Mouse (Mus musculus) kidney, embryonic 14.5 days (tissue): ENCODE measurements around the gene Olfr1408. TPM values are rescaled to one million over a fixed set of nuclear protein-coding genes. Genes with fewer than 3 reads are reported as not detected.

ENCODE experiments used
- ATAC-seq: fragments of 200-750 bp; cut with Nextera tagmentation; 2 replicates; pipeline ENCODE4 v1.8.0; 2017; ENCODE audit warnings: moderate number of reproducible peaks, mild to moderate bottlenecking, moderate TSS enrichment, moderate library complexity; ENCODE audit not compliant: low FRiP score, low TSS enrichment
- H3K27ac ChIP-seq: fragments of 300-500 bp; sonication (generic); 2 replicates; pipeline ENCODE4 v1.5.1; 2014; ENCODE audit warnings: low read depth, mild to moderate bottlenecking, low read length, moderate library complexity, mixed read lengths
- H3K27me3 ChIP-seq: fragments of 300-500 bp; sonication (generic); 2 replicates; pipeline ENCODE4 v1.6.1; 2014; ENCODE audit warnings: mild to moderate bottlenecking, low read length; ENCODE audit not compliant: control insufficient read depth, insufficient read depth
- H3K36me3 ChIP-seq: fragments of 300-500 bp; sonication (generic); 2 replicates; pipeline ENCODE4 v1.6.1; 2014; ENCODE audit warnings: low read length, mixed read lengths; ENCODE audit not compliant: control insufficient read depth, insufficient read depth
- H3K4me1 ChIP-seq: fragments of 300-500 bp; sonication (generic); 2 replicates; pipeline ENCODE4 v1.6.1; 2014; ENCODE audit warnings: low read length, mixed read lengths; ENCODE audit not compliant: control insufficient read depth, insufficient read depth
- H3K4me2 ChIP-seq: fragments of 300-500 bp; sonication (generic); replicated peaks from 2 replicates; pipeline ENCODE4 v1.6.1; 2014; ENCODE audit warnings: low read depth, mild to moderate bottlenecking, low read length
- H3K4me3 ChIP-seq: fragments of 300-500 bp; sonication (generic); 2 replicates; pipeline ENCODE4 v1.5.1; 2014; ENCODE audit warnings: mild to moderate bottlenecking, low read length
- H3K9ac ChIP-seq: fragments of 300-500 bp; sonication (generic); 2 replicates; pipeline ENCODE4 v1.6.1; 2014; ENCODE audit warnings: low read depth, mild to moderate bottlenecking, low read length, moderate library complexity
- H3K9me3 ChIP-seq: fragments of 300-500 bp; sonication (generic); 2 replicates; pipeline ENCODE4 v1.6.1; 2016; ENCODE audit warnings: low read length; ENCODE audit not compliant: control insufficient read depth
- WGBS: fragments of 180-500 bp; shearing (Covaris S2); extraction: QIAGEN DNeasy Blood & Tissue Kit; methylation state at CpG from one replicate; pipeline ENCODE4 v1.1.7; 2014; 5-methylcytosine and 5-hydroxymethylcytosine counted together
- polyA plus RNA-seq: library from polyadenylated mRNA; unstranded; fragments of >200 nt; fragmentation: Nextera tagmentation; extraction: Ambion mirVana; gene quantifications from 2 replicates; pipeline ENCODE4 v1.2.1, GENCODE M21; 2014

Olfr1408 gene
- not detected in 2 replicates for polyA plus RNA-seq

DNA sequence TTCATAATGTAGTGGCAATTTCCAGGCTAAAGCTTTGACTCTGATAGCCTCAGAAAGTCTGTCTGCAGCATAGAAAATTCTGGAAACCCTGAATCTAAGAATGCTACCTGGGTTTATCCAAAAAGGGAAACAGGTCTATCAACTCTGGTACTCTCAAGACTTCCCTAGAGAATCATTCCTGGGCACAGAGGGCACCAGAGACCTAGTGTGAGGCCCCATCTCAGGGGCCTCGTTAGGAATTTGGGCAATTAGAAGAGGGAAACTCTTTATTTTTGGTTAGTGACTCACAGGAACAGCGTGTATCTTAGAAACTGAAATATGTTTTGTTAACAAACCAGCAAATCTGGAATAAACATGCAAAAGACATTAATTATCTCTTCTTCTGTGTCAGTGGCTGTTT lies at the start of gene Olfr1408:
TSS of gene Olfr1408 (minus strand) at position 101 of the 400 bp plus-strand sequence.
- H3K4me2 ChIP-seq = no peak within 1 kb of the TSS
- no peaks in the 10 kb centered on the region for H3K27me3 ChIP-seq
- H3K9me3 ChIP-seq = no peaks in the 10 kb centered on the region
- H3K27ac ChIP-seq = no peak within 1 kb of the TSS
- H3K9ac ChIP-seq = no peak within 1 kb of the TSS
- no peaks in the 10 kb centered on the region for H3K4me1 ChIP-seq
- no peak within 1 kb of the TSS for H3K4me3 ChIP-seq
- 86% methylated on average over 2 of the region's 2 CpGs for WGBS
- H3K36me3 ChIP-seq = no peaks in the 10 kb centered on the region
- no peak for ATAC-seq

DNA sequence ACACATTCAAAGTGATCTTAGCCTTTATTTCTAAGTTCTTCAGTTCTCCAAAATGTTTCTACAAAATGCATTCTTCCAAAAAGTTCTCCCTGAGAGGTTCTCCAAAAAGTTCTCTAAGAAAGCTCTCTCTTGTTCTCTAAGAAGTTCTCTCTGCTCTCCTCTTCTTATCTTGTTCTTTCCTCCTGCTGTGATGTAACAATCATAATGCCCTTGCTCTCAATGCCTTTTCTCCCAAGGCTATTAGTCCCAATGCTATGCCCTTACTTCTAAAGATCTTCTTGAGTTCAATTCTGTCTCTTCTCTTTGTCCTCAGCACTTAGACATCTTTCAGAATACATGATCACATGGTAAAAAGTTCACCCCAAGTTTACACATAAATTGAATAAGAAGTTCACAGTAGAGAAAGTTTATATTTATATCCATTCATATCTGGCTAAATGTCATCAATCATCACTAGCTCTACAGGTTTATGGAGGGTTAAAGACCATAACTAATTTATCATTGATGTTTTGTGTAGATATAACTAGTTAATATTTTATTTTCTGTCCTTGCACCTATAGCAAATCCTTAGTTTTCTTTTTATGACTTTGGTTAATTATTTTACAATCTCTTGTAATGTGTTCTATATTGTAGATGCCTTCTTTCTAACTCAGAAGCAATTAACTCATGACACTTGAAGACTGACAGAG lies 37.1 kb upstream of the Olfr1408 start:
- no peak overlapping the region for H3K9ac ChIP-seq
- no peaks in the 10 kb centered on the region for H3K4me1 ChIP-seq
- H3K27me3 ChIP-seq = no peaks in the 10 kb centered on the region
- no peak overlapping the region for H3K4me2 ChIP-seq
- no peak overlapping the region for H3K27ac ChIP-seq
- H3K36me3 ChIP-seq = no peaks in the 10 kb centered on the region
- ATAC-seq = no peak
- no peak overlapping the region for H3K4me3 ChIP-seq
- no peaks in the 10 kb centered on the region for H3K9me3 ChIP-seq

Other genes starting within 250 kb of the Olfr1408 start
- gene Apcs, start 242.3 kb downstream of the Olfr1408 start, polyA plus RNA-seq = 0.41 and 0.83 TPM in 2 replicates
- not detected in 2 replicates for gene Olfr16, start 187.0 kb downstream of the Olfr1408 start, polyA plus RNA-seq
- gene Olfr1406, start 53.3 kb upstream of the Olfr1408 start, polyA plus RNA-seq = not detected in 2 replicates
- not detected in 2 replicates for gene Olfr218, start 60.4 kb upstream of the Olfr1408 start, polyA plus RNA-seq
- gene Olfr1404, start 75.0 kb upstream of the Olfr1408 start, polyA plus RNA-seq = not detected in 2 replicates
- gene Fcer1a, start 89.8 kb upstream of the Olfr1408 start, polyA plus RNA-seq = not detected in 2 replicates
- not detected in 2 replicates for gene Olfr418, start 128.6 kb upstream of the Olfr1408 start, polyA plus RNA-seq
- not detected in 2 replicates for gene Mptx2, start 140.4 kb upstream of the Olfr1408 start, polyA plus RNA-seq
- gene Ackr1, start 196.4 kb upstream of the Olfr1408 start, polyA plus RNA-seq = 0.37 and 0.79 TPM in 2 replicates
- gene Aim2, start 213.5 kb upstream of the Olfr1408 start, polyA plus RNA-seq = 2.3 and 3.3 TPM in 2 replicates
- gene Cadm3, start 230.3 kb upstream of the Olfr1408 start, polyA plus RNA-seq = 1.7 and 2.7 TPM in 2 replicates